Mouse (Mus musculus) ES-E14 (cell line): ENCODE measurements at regions not wholly inside any gene's neighbourhood (a gene's known extent, or its start where the extent isn't known, plus 50 kb on each side); places are given as distances from the start of the nearest gene placed in this dataset.
A peak's percentile ranks its signal among the peaks of the same experiment; 100 is the strongest.

Experiments used
- DNase-seq: peaks from one replicate; pipeline ENCODE4 v3.0.0-alpha.2; 2013; ENCODE audit warnings: low read depth, low spot score
- H3K27ac ChIP-seq: 2 replicates; pipeline ENCODE4 v1.5.1; 2012; ENCODE audit warnings: low read depth, mild to moderate bottlenecking, low read length, moderate library complexity, mixed read lengths; ENCODE audit not compliant: poor library complexity, insufficient read depth, severe bottlenecking
- H3K36me3 ChIP-seq: 2 replicates; pipeline ENCODE4 v1.6.1; 2012; ENCODE audit warnings: mild to moderate bottlenecking, low read length, moderate library complexity, mixed read lengths; ENCODE audit not compliant: control insufficient read depth, poor library complexity, insufficient read depth, severe bottlenecking
- H3K4me1 ChIP-seq, 2 experiments: fragments of 150-350 bp in 1 of 2; sonication (generic) in 1 of 2; 2 replicates each; pipeline ENCODE4 v1.6.1; 2012; ENCODE audit warnings: low read length in 2 of 2, mild to moderate bottlenecking in 1 of 2, mixed read lengths in 1 of 2; ENCODE audit not compliant: control insufficient read depth in 2 of 2, insufficient read depth in 2 of 2, poor library complexity in 1 of 2
- H3K4me3 ChIP-seq, 2 experiments: fragments of 150-350 bp in 1 of 2; sonication (generic) in 1 of 2; 2 replicates each; pipeline ENCODE4 v1.5.1; 2012; ENCODE audit warnings: low read length in 2 of 2, low read depth in 1 of 2, mild to moderate bottlenecking in 1 of 2, mixed read lengths in 1 of 2; ENCODE audit not compliant: insufficient read depth in 1 of 2, poor library complexity in 1 of 2, severe bottlenecking in 1 of 2
- H3K9ac ChIP-seq: 2 replicates; pipeline ENCODE4 v1.6.1; 2012; ENCODE audit warnings: low read depth, mild to moderate bottlenecking, low read length, mixed read lengths; ENCODE audit not compliant: poor library complexity, insufficient read depth, severe bottlenecking
- H3K9me3 ChIP-seq: fragments of 150-350 bp; sonication (generic); 2 replicates; pipeline ENCODE4 v1.6.1; 2012; ENCODE audit warnings: low read depth, mild to moderate bottlenecking, low read length; ENCODE audit not compliant: control insufficient read depth, insufficient read depth
- CHD2 ChIP-seq: IDR thresholded peaks from 2 replicates; pipeline ENCODE4 v1.6.1; 2014; ENCODE audit warnings: mild to moderate bottlenecking, low read depth, low read length, inconsistent platforms
- HCFC1 ChIP-seq: IDR thresholded peaks from 2 replicates; pipeline ENCODE4 v1.6.1; 2012; ENCODE audit warnings: low read length, inconsistent platforms, borderline replicate concordance; ENCODE audit not compliant: insufficient read depth
- MAFK ChIP-seq: IDR thresholded peaks from 2 replicates; pipeline ENCODE4 v1.6.1; 2014; ENCODE audit warnings: mild to moderate bottlenecking, low read depth, low read length, inconsistent platforms; ENCODE audit not compliant: insufficient read depth
- ZC3H11A ChIP-seq: IDR thresholded peaks from 2 replicates; pipeline ENCODE4 v1.6.1; 2012; ENCODE audit warnings: low read depth, mild to moderate bottlenecking, inconsistent platforms, low read length, borderline replicate concordance
- ZNF384 ChIP-seq: IDR thresholded peaks from 2 replicates; pipeline ENCODE4 v1.6.1; 2012; ENCODE audit warnings: low read depth, low read length, inconsistent platforms
- in situ Hi-C, 2 experiments: fragments of 600-800 bp; cut with MboI; formaldehyde crosslinking; loops; one replicate each; pipeline ENCODE4 v1.15.1; 2025; ENCODE audit warnings: low sequenced_read_pairs in 2 of 2, inconsistent platforms in 1 of 2; ENCODE audit not compliant: unreplicated experiment in 2 of 2

DNA sequence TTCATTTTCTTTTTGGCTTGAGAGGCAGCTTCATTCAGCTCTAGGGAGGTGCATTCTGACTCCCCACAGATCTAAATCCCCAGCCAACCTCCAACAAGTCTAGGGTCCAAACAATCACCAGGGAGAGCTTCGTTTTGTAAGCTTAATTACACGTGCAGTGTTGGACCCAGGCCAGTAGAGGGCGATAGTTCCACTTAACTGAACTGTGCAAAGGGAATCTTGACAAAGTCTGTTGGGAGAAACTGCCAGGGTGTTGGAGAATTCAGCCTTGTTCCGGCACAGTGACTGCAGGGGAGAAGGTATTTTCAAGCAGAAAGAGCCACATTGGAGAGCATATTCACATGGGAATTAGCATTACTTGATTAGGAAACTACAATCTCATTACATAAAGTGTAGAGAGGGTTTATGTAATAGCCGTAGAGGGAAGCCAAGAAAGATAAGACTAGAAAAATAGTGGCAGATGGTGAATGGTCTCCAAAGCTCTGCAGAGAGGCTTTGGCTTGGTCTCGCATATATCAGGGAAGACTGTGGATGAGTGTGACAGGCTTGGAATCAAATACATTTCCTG is 358.2 kb downstream of the Bmper start:
- peak; percentile 75 for DNase-seq
- Histone ChIP-seq H3K9ac (no peak overlapping the region), H3K4me1 (no peaks in the 10 kb centered on the region), H3K9me3 (no peaks in the 10 kb centered on the region), H3K36me3 (no peaks in the 10 kb centered on the region), H3K4me3 (no peak overlapping the region), H3K27ac (no peak overlapping the region)
- TF ChIP-seq ZC3H11A, result peak; percentile 41
- TF ChIP-seq CHD2, result no peak
- in situ Hi-C loops, result no loop called here

GRCm38 (mm10) chr9:23584561-23584960 is 361.7 kb downstream of the Bmper start:
- peaks cover 0 to 3% of the 10 kb centered on the region in 2 experiments; a peak in 1 of 4 replicates for H3K4me1 ChIP-seq
- DNase-seq, result no peak
- no peaks in the 10 kb centered on the region for H3K36me3 ChIP-seq
- TF ChIP-seq CHD2, result no peak
- TF ChIP-seq ZC3H11A, result no peak
- TF ChIP-seq ZNF384, result no peak
- TF ChIP-seq HCFC1, result no peak
- no peak for TF ChIP-seq MAFK
- H3K4me3 ChIP-seq, result no peak overlapping the region
- no peak overlapping the region for H3K27ac ChIP-seq
- in situ Hi-C loops, result no loop called here
- H3K9me3 ChIP-seq, result no peaks in the 10 kb centered on the region
- no peak overlapping the region for H3K9ac ChIP-seq

- H3K36me3 ChIP-seq, result no peaks in the 10 kb centered on the region
- no peaks in the 10 kb centered on the region for H3K9me3 ChIP-seq
- H3K9ac ChIP-seq, result no peak overlapping the region
- in situ Hi-C loops, result no loop called here
- no peak for DNase-seq
- H3K4me3 ChIP-seq, result no peak overlapping the region
- H3K27ac ChIP-seq, result no peak overlapping the region
- TF ChIP-seq ZC3H11A, result no peak
- TF ChIP-seq HCFC1, result no peak
- TF ChIP-seq CHD2, result no peak
- no peak for TF ChIP-seq MAFK
- no peak for TF ChIP-seq ZNF384
- peaks cover 0 to 3% of the 10 kb centered on the region in 2 experiments; a peak in 1 of 4 replicates for H3K4me1 ChIP-seq
These were observed 366.1 kb downstream of the Bmper start for GRCm38 (mm10) chr9:23589024-23589423.

- TF ChIP-seq MAFK (no peak), CHD2 (no peak), HCFC1 (no peak), ZC3H11A (no peak), ZNF384 (no peak)
- Histone ChIP-seq H3K4me1 (peaks cover 0 to 3% of the 10 kb centered on the region in 2 experiments; a peak in 1 of 4 replicates), H3K9me3 (no peaks in the 10 kb centered on the region), H3K4me3 (no peak overlapping the region), H3K36me3 (no peaks in the 10 kb centered on the region), H3K9ac (no peak overlapping the region), H3K27ac (no peak overlapping the region)
- in situ Hi-C loops, result no loop called here
- no peak for DNase-seq
These were observed 369.0 kb downstream of the Bmper start for GRCm38 (mm10) chr9:23591906-23592305.

DNA sequence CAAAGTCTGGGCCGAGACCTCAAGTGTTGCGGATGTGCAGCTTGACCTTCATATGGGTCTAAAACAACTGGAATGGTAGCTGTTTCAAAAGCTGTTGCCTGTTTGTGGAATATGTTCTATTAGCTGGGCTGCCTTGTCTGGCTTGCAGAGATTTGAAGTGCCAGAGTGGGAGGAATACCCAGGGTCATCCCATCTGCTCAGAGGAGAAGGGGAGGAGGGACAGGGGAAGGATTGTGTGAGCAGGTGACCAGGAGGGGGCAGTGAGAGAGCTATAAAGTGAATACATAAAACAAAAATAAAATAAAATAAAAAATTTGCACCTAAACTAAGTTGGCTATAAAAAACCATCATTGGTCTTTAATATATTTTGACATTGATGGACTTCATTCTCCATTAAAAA is 377.7 kb downstream of the Bmper start:
- no peak for DNase-seq
- in situ Hi-C loops, result no loop called here
- H3K9me3 ChIP-seq, result no peaks in the 10 kb centered on the region
- H3K36me3 ChIP-seq, result no peaks in the 10 kb centered on the region
- no peaks in the 10 kb centered on the region for H3K4me1 ChIP-seq
- no peak overlapping the region for H3K27ac ChIP-seq
- H3K9ac ChIP-seq, result no peak overlapping the region
- no peak overlapping the region for H3K4me3 ChIP-seq
- TF ChIP-seq CHD2, result no peak
- no peak for TF ChIP-seq ZC3H11A
- no peak for TF ChIP-seq ZNF384
- no peak for TF ChIP-seq HCFC1
- TF ChIP-seq MAFK, result no peak
